Mouse (Mus musculus) heart, adult 9 months (tissue): ENCODE measurements at regions not wholly inside any gene's neighbourhood (a gene's known extent, or its start where the extent isn't known, plus 50 kb on each side); places are given as distances from the start of the nearest gene placed in this dataset.

Experiments used
- DNase-seq, 2 experiments: peaks; one replicate each; pipeline ENCODE4 v3.0.0; 2022; ENCODE audit warnings: low spot score in 2 of 2

GRCm38 (mm10) chr8:126854121-126855055, 91.3 kb downstream of the Tomm20 start:
- DNase-seq: no peak

- DNase-seq: peak; percentile 84 to 87
These were observed 92.8 kb downstream of the Tomm20 start for GRCm38 (mm10) chr8:126852663-126853390.

- no peak for DNase-seq
These were observed 93.5 kb downstream of the Tomm20 start for GRCm38 (mm10) chr8:126852184-126852583.

GRCm38 (mm10) chr8:126851780-126852179, 93.9 kb downstream of the Tomm20 start:
- no peak for DNase-seq

- DNase-seq: no peak
These were observed 95.5 kb downstream of the Tomm20 start for GRCm38 (mm10) chr8:126850189-126850535.

GRCm38 (mm10) chr8:126849411-126850188, 96.0 kb downstream of the Tomm20 start:
- DNase-seq: peak; percentile 86 to 87

GRCm38 (mm10) chr8:126848369-126849105, 97.1 kb downstream of the Tomm20 start:
- no peak for DNase-seq

GRCm38 (mm10) chr8:126847664-126848353, 97.8 kb downstream of the Tomm20 start:
- no peak for DNase-seq

- peak in 1 of 2 experiments; percentile 53 for DNase-seq
These were observed 99.5 kb downstream of the Tomm20 start for GRCm38 (mm10) chr8:126846188-126846565.

- peak in 1 of 2 experiments; percentile 44 for DNase-seq
These were observed 100.0 kb downstream of the Tomm20 start for GRCm38 (mm10) chr8:126845530-126846187.

- DNase-seq: no peak
These were observed 101.0 kb downstream of the Tomm20 start for GRCm38 (mm10) chr8:126844627-126845026.

GRCm38 (mm10) chr8:126841187-126841586, 104.5 kb downstream of the Tomm20 start:
- DNase-seq: no peak

- DNase-seq: peak; percentile 86 to 88
These were observed 105.8 kb downstream of the Tomm20 start for GRCm38 (mm10) chr8:126839712-126840355.

GRCm38 (mm10) chr8:126839039-126839711, 106.5 kb downstream of the Tomm20 start:
- DNase-seq: peak; percentile 52 to 72

- DNase-seq: no peak
These were observed 107.4 kb downstream of the Tomm20 start for GRCm38 (mm10) chr8:126838228-126838627.

- peak; percentile 80 to 82 for DNase-seq
These were observed 108.2 kb downstream of the Tomm20 start for GRCm38 (mm10) chr8:126837318-126838025.

- DNase-seq: no peak
These were observed 110.1 kb downstream of the Tomm20 start for GRCm38 (mm10) chr8:126835554-126835953.
